Mouse (Mus musculus) neural tube, embryonic 11.5 days (tissue): ENCODE data around the gene Man1a. TPM values are rescaled to one million over a fixed set of nuclear protein-coding genes. Genes with fewer than 3 reads are reported as not detected.

ENCODE experiments used
- ATAC-seq: fragments of 200-750 bp; cut with Nextera tagmentation; 2 replicates; pipeline ENCODE4 v1.8.0; 2017; ENCODE audit warnings: moderate number of reproducible peaks, mild to moderate bottlenecking, moderate TSS enrichment, moderate library complexity; ENCODE audit not compliant: insufficient read depth, low FRiP score, low TSS enrichment
- DNase-seq: peaks from one replicate; pipeline ENCODE4 v3.0.0-alpha.2; 2015; ENCODE audit warnings: low spot score
- H3K27ac ChIP-seq: fragments of 300-500 bp; sonication (generic); 2 replicates; pipeline ENCODE4 v1.5.1; 2014; ENCODE audit warnings: low read depth, mild to moderate bottlenecking, low read length
- H3K27me3 ChIP-seq: fragments of 300-500 bp; sonication (generic); 2 replicates; pipeline ENCODE4 v1.6.1; 2014; ENCODE audit warnings: mild to moderate bottlenecking, low read length, mixed read lengths; ENCODE audit not compliant: control insufficient read depth, insufficient read depth
- H3K36me3 ChIP-seq: fragments of 300-500 bp; sonication (generic); 2 replicates; pipeline ENCODE4 v1.6.1; 2014; ENCODE audit warnings: mild to moderate bottlenecking, low read length, moderate library complexity, mixed read lengths; ENCODE audit not compliant: control insufficient read depth, insufficient read depth
- H3K4me1 ChIP-seq: fragments of 300-500 bp; sonication (generic); 2 replicates; pipeline ENCODE4 v1.6.1; 2014; ENCODE audit warnings: low read length, mixed read lengths; ENCODE audit not compliant: control insufficient read depth, insufficient read depth
- H3K4me2 ChIP-seq: fragments of 300-500 bp; sonication (generic); 2 replicates; pipeline ENCODE4 v1.6.1; 2014; ENCODE audit warnings: low read depth, mild to moderate bottlenecking, moderate library complexity
- H3K4me3 ChIP-seq: fragments of 300-500 bp; sonication (generic); 2 replicates; pipeline ENCODE4 v1.5.1; 2014; ENCODE audit warnings: low read depth, low read length
- H3K9ac ChIP-seq: fragments of 300-500 bp; sonication (generic); 2 replicates; pipeline ENCODE4 v1.6.1; 2014; ENCODE audit warnings: mild to moderate bottlenecking, low read length
- H3K9me3 ChIP-seq: fragments of 300-500 bp; sonication (generic); 2 replicates; pipeline ENCODE4 v1.6.1; 2016; ENCODE audit warnings: low read length; ENCODE audit not compliant: control insufficient read depth
- WGBS: fragments of 180-500 bp; shearing (Covaris S2); extraction: QIAGEN DNeasy Blood & Tissue Kit; methylation state at CpG from one replicate; pipeline ENCODE4 v1.1.7; 2014; 5-methylcytosine and 5-hydroxymethylcytosine counted together
- polyA plus RNA-seq: library from polyadenylated mRNA; unstranded; fragments of >200 nt; fragmentation: Nextera tagmentation; extraction: Ambion mirVana; gene quantifications from 2 replicates; pipeline ENCODE4 v1.2.1, GENCODE M21; 2014

Gene Man1a
- polyA plus RNA-seq, 1 experiment from 2014 or later, result 2.8 TPM

GRCm38 (mm10) chr10:53929722-53930500 is 146.5 kb downstream of the Man1a start:
- H3K36me3 ChIP-seq, result no peaks in the 10 kb centered on the region
- 76% methylated on average over 4 of the region's 4 CpGs for WGBS
- DNase-seq (no peak), ATAC-seq (no peak)
- no peak overlapping the region for H3K4me2 ChIP-seq
- H3K4me3 ChIP-seq, result no peak overlapping the region
- no peaks in the 10 kb centered on the region for H3K9me3 ChIP-seq
- H3K9ac ChIP-seq, result no peak overlapping the region
- H3K27me3 ChIP-seq, result no peaks in the 10 kb centered on the region
- H3K27ac ChIP-seq, result no peak overlapping the region
- no peaks in the 10 kb centered on the region for H3K4me1 ChIP-seq

GRCm38 (mm10) chr10:53927904-53928303 is 148.5 kb downstream of the Man1a start:
- Histone ChIP-seq H3K36me3 (no peaks in the 10 kb centered on the region), H3K4me3 (no peak overlapping the region), H3K27me3 (no peaks in the 10 kb centered on the region), H3K27ac (no peak overlapping the region), H3K4me1 (no peaks in the 10 kb centered on the region), H3K9me3 (no peaks in the 10 kb centered on the region), H3K9ac (no peak overlapping the region), H3K4me2 (no peak overlapping the region)
- 92% methylated on average over 5 of the region's 5 CpGs for WGBS
- no peak for DNase-seq
- ATAC-seq, result no peak

- Histone ChIP-seq H3K4me2 (no peak overlapping the region), H3K9ac (no peak overlapping the region), H3K36me3 (no peaks in the 10 kb centered on the region), H3K4me3 (no peak overlapping the region), H3K9me3 (no peaks in the 10 kb centered on the region), H3K27ac (no peak overlapping the region), H3K27me3 (no peaks in the 10 kb centered on the region), H3K4me1 (no peaks in the 10 kb centered on the region)
- 90% methylated on average over 6 of the region's 6 CpGs for WGBS
- ATAC-seq (no peak), DNase-seq (no peak)
These were observed 151.0 kb downstream of the Man1a start for GRCm38 (mm10) chr10:53925456-53925855.

GRCm38 (mm10) chr10:53922236-53922635 is 154.2 kb downstream of the Man1a start:
- no peak for DNase-seq
- ATAC-seq, result no peak

GRCm38 (mm10) chr10:53917517-53917916 is 158.9 kb downstream of the Man1a start:
- no peak for DNase-seq

More at GRCm38 (mm10) chr10:53922236-53922635, 154.2 kb downstream of the Man1a start:
- Histone ChIP-seq H3K9me3 (no peaks in the 10 kb centered on the region), H3K27me3 (no peaks in the 10 kb centered on the region), H3K4me1 (no peaks in the 10 kb centered on the region), H3K36me3 (no peaks in the 10 kb centered on the region), H3K9ac (no peak overlapping the region), H3K4me3 (no peak overlapping the region), H3K4me2 (no peak overlapping the region), H3K27ac (no peak overlapping the region)
- 87% methylated on average over 3 of the region's 3 CpGs for whole genome bisulfite sequencing

GRCm38 (mm10) chr10:53915719-53916118 is 160.7 kb downstream of the Man1a start:
- no peaks in the 10 kb centered on the region for H3K4me1 ChIP-seq
- H3K4me2 ChIP-seq, result no peak overlapping the region
- no peaks in the 10 kb centered on the region for H3K36me3 ChIP-seq
- DNase-seq (no peak), ATAC-seq (no peak)
- H3K27me3 ChIP-seq, result no peaks in the 10 kb centered on the region
- no peak overlapping the region for H3K27ac ChIP-seq
- 80% methylated on average over 6 of the region's 6 CpGs for WGBS
- H3K4me3 ChIP-seq, result no peak overlapping the region
- H3K9me3 ChIP-seq, result no peaks in the 10 kb centered on the region
- no peak overlapping the region for H3K9ac ChIP-seq

More at GRCm38 (mm10) chr10:53917517-53917916, 158.9 kb downstream of the Man1a start:
- Histone ChIP-seq H3K4me2 (no peak overlapping the region), H3K9ac (no peak overlapping the region), H3K9me3 (no peaks in the 10 kb centered on the region), H3K4me1 (no peaks in the 10 kb centered on the region), H3K4me3 (no peak overlapping the region), H3K27me3 (no peaks in the 10 kb centered on the region), H3K27ac (no peak overlapping the region), H3K36me3 (no peaks in the 10 kb centered on the region)
- WGBS, result 83% methylated on average over 3 of the region's 3 CpGs
- no peak for ATAC-seq

GRCm38 (mm10) chr10:53914974-53915609 is 161.3 kb downstream of the Man1a start:
- H3K4me1 ChIP-seq, result no peaks in the 10 kb centered on the region
- no peaks in the 10 kb centered on the region for H3K27me3 ChIP-seq
- H3K4me2 ChIP-seq, result no peak overlapping the region
- no peaks in the 10 kb centered on the region for H3K36me3 ChIP-seq
- H3K27ac ChIP-seq, result no peak overlapping the region
- no peak overlapping the region for H3K4me3 ChIP-seq
- no peak for DNase-seq
- H3K9me3 ChIP-seq, result no peaks in the 10 kb centered on the region
- ATAC-seq, result no peak
- 84% methylated on average over 8 of the region's 8 CpGs for WGBS
- H3K9ac ChIP-seq, result no peak overlapping the region

- WGBS, result 86% methylated on average over 4 of the region's 4 CpGs
These were observed 162.7 kb downstream of the Man1a start for GRCm38 (mm10) chr10:53913546-53914312.

More at GRCm38 (mm10) chr10:53913546-53914312, 162.7 kb downstream of the Man1a start:
- Histone ChIP-seq H3K4me2 (no peak overlapping the region), H3K27me3 (no peaks in the 10 kb centered on the region), H3K27ac (no peak overlapping the region), H3K4me1 (no peaks in the 10 kb centered on the region), H3K4me3 (no peak overlapping the region), H3K9ac (no peak overlapping the region), H3K9me3 (no peaks in the 10 kb centered on the region), H3K36me3 (no peaks in the 10 kb centered on the region)
- DNase-seq, result no peak
- ATAC-seq, result no peak
